Mouse (Mus musculus): Measurements from ENCODE around the gene Zbtb46. TPM values are rescaled to one million over a fixed set of nuclear protein-coding genes. Genes with fewer than 3 reads are reported as not detected.

Zbtb46 gene
- polyA plus RNA-seq, 1 experiment: 9.9 TPM

DNA sequence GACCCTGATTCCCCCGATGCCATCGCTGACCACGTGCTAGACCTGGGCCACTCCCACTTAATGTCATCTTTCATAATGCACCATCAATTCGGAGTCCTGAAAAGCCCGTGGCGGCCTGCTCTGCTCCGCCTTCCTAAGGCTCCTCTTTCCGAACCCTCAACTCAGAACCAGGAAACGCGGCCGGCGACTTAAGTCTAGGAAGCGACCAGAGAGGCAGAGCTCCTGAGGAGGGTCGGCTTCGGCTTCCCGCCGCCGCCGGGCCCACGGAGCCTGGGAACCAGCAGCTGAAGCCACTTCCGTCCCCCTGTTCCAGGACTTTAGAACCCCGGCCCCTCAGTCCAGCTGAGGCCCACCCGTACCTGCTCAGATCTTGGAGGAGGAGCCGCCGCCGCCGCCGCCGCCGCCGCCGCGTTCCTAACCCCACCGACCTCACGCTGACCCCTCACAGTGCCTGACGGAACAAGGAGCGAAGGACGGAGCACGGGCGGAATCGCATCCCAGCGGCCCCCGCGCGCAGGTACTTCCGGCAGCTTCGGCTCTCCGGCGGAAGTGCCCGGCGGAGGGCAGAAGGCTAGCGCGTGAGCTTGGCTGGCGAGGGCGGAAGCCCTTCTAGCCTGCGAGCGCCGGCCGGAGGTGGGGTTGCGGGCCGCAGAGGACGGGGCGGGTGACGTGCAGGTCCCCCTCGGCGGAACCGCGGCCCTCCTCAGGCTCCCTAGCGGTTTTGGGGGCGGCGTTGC lies 94.2 kb downstream of the Zbtb46 start, which contains the start of the genes Zgpat and Arfrp1:
TSS of gene Zgpat (plus strand) at position 69 of the 737 bp plus-strand sequence.
TSS of gene Arfrp1 (minus strand) at position 545 of the 737 bp plus-strand sequence.
- DNase-seq (ENCODE audit: low read depth): no peak

DNA sequence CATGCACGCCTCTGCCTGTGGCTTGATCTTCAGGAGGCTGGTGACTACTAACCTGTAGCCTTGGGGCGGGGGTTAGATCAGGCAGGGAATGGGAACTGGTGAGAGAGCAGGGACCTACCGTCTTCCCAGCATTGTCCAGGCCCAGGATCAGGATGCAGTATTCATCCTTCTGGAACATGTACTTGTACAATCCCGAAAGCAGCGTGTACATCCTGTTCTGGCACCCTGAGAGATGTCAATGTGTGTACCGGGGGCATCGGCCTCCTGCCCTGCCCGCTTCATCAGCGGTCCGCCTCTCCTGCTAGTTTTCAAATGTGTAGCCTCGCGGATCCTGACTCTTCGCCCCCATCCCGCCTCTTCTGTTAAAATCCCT lies 94.8 kb downstream of the Zbtb46 start:
- no peak for DNase-seq (ENCODE audit: low read depth)

DNA sequence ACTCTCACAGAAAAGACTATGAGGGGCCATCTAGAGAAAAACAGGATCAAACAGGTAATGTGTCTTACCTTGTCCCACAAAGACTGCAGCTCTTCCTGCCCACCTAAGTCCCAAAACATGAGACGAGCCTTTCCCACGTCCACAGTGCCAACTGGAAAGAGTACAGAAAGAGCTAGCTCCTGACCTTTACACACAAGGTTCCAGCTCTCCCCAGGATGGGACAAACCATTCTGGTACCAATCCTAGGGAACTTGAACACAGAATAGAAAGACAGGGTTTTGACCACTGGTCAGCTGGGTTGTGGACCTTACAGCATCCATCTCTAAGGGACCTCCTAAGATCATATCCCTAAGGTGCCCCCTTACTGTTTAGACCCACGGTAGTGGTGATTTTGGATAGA lies 95.3 kb downstream of the Zbtb46 start:
- no peak for DNase-seq (ENCODE audit: low read depth)

DNA sequence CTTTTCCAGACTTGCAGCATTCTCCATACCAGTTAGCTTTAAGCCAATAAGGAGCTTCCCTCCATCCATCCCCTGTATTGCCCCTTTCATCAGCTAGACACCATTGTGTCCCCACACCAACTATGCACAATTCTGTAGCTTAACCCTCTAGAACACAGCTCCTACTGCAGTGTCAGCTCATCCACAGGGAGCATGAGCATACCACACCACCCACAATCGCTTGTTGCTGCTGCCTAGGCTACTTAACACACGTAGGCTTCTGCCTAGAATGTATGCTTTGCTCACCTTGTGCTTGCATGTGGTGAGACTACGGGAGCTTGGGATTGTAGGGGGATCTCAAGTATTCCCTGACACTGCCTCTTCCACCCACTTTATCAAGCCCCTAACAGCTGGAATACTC lies 102.4 kb downstream of the Zbtb46 start:
- no peak for DNase-seq (ENCODE audit: low read depth)

DNA sequence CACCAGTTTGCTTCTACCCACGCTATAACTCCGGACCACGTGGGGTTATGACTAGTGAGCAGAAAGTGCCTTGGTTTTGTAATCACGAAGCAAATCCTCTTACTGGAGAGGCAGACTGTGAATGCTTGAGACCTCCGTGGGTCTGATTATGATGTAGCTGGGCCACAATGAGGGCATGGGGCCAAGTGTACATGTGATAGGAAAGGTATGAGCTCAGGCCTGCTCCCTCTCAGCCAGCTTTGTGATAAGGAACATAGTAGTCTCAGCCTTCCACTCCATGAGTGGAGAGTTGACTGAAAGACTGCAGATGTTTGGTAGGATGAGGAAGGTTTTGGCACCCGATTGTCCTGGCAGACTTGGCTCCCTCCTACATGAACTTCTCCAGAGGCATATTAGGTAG lies 116.5 kb downstream of the Zbtb46 start:
- no peak for DNase-seq (ENCODE audit: low read depth)

DNA sequence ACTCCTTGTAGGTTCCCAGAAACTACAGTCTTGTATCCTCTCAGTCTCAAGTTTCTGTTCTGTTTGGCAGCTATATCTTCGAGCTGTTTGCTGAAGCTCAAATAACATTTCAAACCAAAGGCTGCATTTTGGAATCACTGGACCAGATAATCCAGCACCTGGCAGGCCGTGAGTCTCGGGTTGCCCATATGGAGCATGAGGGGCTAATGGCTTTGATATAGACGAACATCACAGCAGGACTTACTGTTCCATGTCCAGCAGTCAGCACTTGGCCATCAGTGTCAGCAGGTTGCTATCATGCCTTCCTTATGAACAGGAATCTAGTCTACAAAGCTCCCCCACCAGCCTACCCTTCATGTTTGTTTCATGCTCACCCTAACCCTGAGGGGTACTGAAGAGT lies 118.8 kb downstream of the Zbtb46 start:
- DNase-seq (ENCODE audit: low read depth): no peak

Other genes with a start within 250 kb of the Zbtb46 start
- 0.81 and 1.2 TPM in 2 replicates for gene Srms, start 246.2 kb downstream of the Zbtb46 start, polyA plus RNA-seq (2012; rRNA removed)
- gene Fndc11, start 239.4 kb downstream of the Zbtb46 start, polyA plus RNA-seq (2012; rRNA removed): 1.8 and 2.7 TPM in 2 replicates
- gene Helz2, start 217.4 kb downstream of the Zbtb46 start, polyA plus RNA-seq (2012; rRNA removed): 12.1 and 15.8 TPM in 2 replicates
- gene Gmeb2, start 171.4 kb downstream of the Zbtb46 start, polyA plus RNA-seq (2012; rRNA removed): 13.5 and 14.6 TPM in 2 replicates
- 0.12 and 0.14 TPM in 2 replicates for gene Stmn3, start 144.9 kb downstream of the Zbtb46 start, polyA plus RNA-seq (2012; rRNA removed)
- gene Rtel1, start 139.7 kb downstream of the Zbtb46 start, polyA plus RNA-seq (2012; rRNA removed): 43.5 and 57.6 TPM in 2 replicates
- gene Zgpat, start 94.5 kb downstream of the Zbtb46 start, polyA plus RNA-seq (2012; rRNA removed): 35.0 and 35.7 TPM in 2 replicates
- gene Arfrp1, start 94.0 kb downstream of the Zbtb46 start, polyA plus RNA-seq (2012; rRNA removed): 33.4 and 37.9 TPM in 2 replicates
- gene Lime1, start 79.3 kb downstream of the Zbtb46 start, polyA plus RNA-seq (2012; rRNA removed): 38.2 and 50.2 TPM in 2 replicates
- 0.67 and 0.73 TPM in 2 replicates for gene Abhd16b, start 33.8 kb upstream of the Zbtb46 start, polyA plus RNA-seq (2012; rRNA removed)
- 49.7 and 55.1 TPM in 2 replicates for gene Tpd52l2, start 37.7 kb upstream of the Zbtb46 start, polyA plus RNA-seq (2012; rRNA removed)
- gene Dnajc5, start 61.1 kb upstream of the Zbtb46 start, polyA plus RNA-seq (2012; rRNA removed): 74.5 and 95.2 TPM in 2 replicates
- gene Uckl1, start 125.5 kb upstream of the Zbtb46 start, polyA plus RNA-seq (2012; rRNA removed): 132 and 164 TPM in 2 replicates
- 28.2 and 34.0 TPM in 2 replicates for gene Prpf6, start 132.4 kb upstream of the Zbtb46 start, polyA plus RNA-seq (2012; rRNA removed)
- gene Zfp512b, start 133.4 kb upstream of the Zbtb46 start, polyA plus RNA-seq (2012; rRNA removed): 63.5 and 63.7 TPM in 2 replicates
- gene Samd10, start 139.8 kb upstream of the Zbtb46 start, polyA plus RNA-seq (2012; rRNA removed): 54.5 and 62.2 TPM in 2 replicates
- gene Gm29797, start 197.6 kb upstream of the Zbtb46 start, polyA plus RNA-seq (2012; rRNA removed): not detected in 2 replicates
- 53.9 and 64.8 TPM in 2 replicates for gene Sox18, start 212.2 kb upstream of the Zbtb46 start, polyA plus RNA-seq (2012; rRNA removed)
- 16.8 and 20.6 TPM in 2 replicates for gene Tcea2, start 220.9 kb upstream of the Zbtb46 start, polyA plus RNA-seq (2012; rRNA removed)
- 47.1 and 76.5 TPM in 2 replicates for gene Rgs19, start 234.6 kb upstream of the Zbtb46 start, polyA plus RNA-seq (2012; rRNA removed)
- 0.39 and 1.7 TPM in 2 replicates for gene Lkaaear1, start 239.0 kb upstream of the Zbtb46 start, polyA plus RNA-seq (2012; rRNA removed)